ENCODE assay signal across 7 mouse cellular contexts in genomic region chr4:140539125-140539524, GRCm38 (mm10).
DNase-seq lines count a peak whose midpoint lies in the region; TF ChIP-seq lines count a peak whose summit lies in the region.

No protein-coding gene starts in this region.

- H3K36me3 ChIP-seq in C2C12 (ENCODE audit: control insufficient read depth, insufficient read depth) (peaks cover 24% of the 10 kb centered on the region), ES-E14 (ENCODE audit: control insufficient read depth, insufficient read depth, low read length, poor library complexity, severe bottlenecking) (peaks cover 11% of the 10 kb centered on the region; the same call in 1 of the 2 replicates)

- in situ Hi-C loops in ES-E14 (cut with MboI; ENCODE audit: low sequenced_read_pairs in 2 of 2, unreplicated experiment in 2 of 2) = no loop called here

- H3ac ChIP-seq in C2C12 (ENCODE audit: control insufficient read depth, insufficient read length, low read depth) = no peak overlapping the region

- no peak overlapping the region for H3K27ac ChIP-seq in ES-E14 (ENCODE audit: insufficient read depth, low read depth, low read length, poor library complexity, severe bottlenecking)
- no peak overlapping the region for H3K27ac ChIP-seq in gastrocnemius, adult 2 months

- peak; percentile 71 for TF ChIP-seq CTCF in C2C12 (IDR thresholded peaks at IDR 0.05; ENCODE audit: control insufficient read depth, insufficient read depth, insufficient read length)
- peak; percentile 78 for TF ChIP-seq CTCF in gastrocnemius, adult 2 months (IDR thresholded peaks at IDR 0.05)

- H3K9me3 ChIP-seq in ES-E14 (ENCODE audit: control insufficient read depth, insufficient read depth, low read depth, low read length) = no peaks in the 10 kb centered on the region

- H3K4me1 ChIP-seq in ES-E14 (ENCODE audit: control insufficient read depth in 2 of 2, insufficient read depth in 2 of 2, low read length in 2 of 2, poor library complexity in 1 of 2) = peaks cover 2 to 17% of the 10 kb centered on the region in 2 experiments; a peak in 1 of 4 replicates

- no peaks in the 10 kb centered on the region for H3K27me3 ChIP-seq in C2C12 (ENCODE audit: control insufficient read depth, insufficient read depth, insufficient read length)

- intact Hi-C loops in gastrocnemius, adult 2 months (cut with DNase I) = no loop called here

- H3K4me3 ChIP-seq in C2C12 (ENCODE audit: insufficient read depth, poor library complexity, severe bottlenecking) (no peak overlapping the region), ES-E14 (ENCODE audit: insufficient read depth in 1 of 2, low read depth in 1 of 2, low read length in 2 of 2, poor library complexity in 1 of 2, severe bottlenecking in 1 of 2) (no peak overlapping the region)
- H3K4me3 ChIP-seq in gastrocnemius, adult 2 months = no peak overlapping the region

- H3K79me2 ChIP-seq in C2C12 (ENCODE audit: control insufficient read depth, insufficient read depth) = peaks cover 11% of the 10 kb centered on the region

- no peak overlapping the region for H3K9ac ChIP-seq in ES-E14 (ENCODE audit: insufficient read depth, low read depth, low read length, poor library complexity, severe bottlenecking)

- DNase-seq in ES-E14 (ENCODE audit: low read depth, low spot score) = peak; percentile 58
- peak; percentile 87 to 92 for DNase-seq in cerebellum, postnatal 25 days
- DNase-seq in gastrocnemius, adult 2 months = peak; percentile 78
- peak; percentile 55 for DNase-seq in kidney, postnatal 14 days
- DNase-seq in lung, postnatal 25 days (ENCODE audit: low spot score) = peak; percentile 13
- DNase-seq in right cerebral cortex, postnatal 10 days (ENCODE audit: low spot score in 2 of 2) = peak; percentile 56 to 71

- no peaks in the 10 kb centered on the region for H3K79me3 ChIP-seq in C2C12 (ENCODE audit: low read depth)

TF ChIP-seq in C2C12, 6 proteins besides CTCF, POLR2A, EP300 and RAD21:
- no peak for TF ChIP-seq CEBPB (IDR thresholded peaks at IDR 0.05; ENCODE audit: low read depth)
- no peak for TF ChIP-seq MYOD1 (IDR thresholded peaks at IDR 0.05; ENCODE audit: control insufficient read depth, insufficient read length, low read depth)
- no peak for TF ChIP-seq MAX (IDR thresholded peaks at IDR 0.05)
- no peak for TF ChIP-seq MYOG (IDR thresholded peaks at IDR 0.05; ENCODE audit: control insufficient read depth, extremely low read depth, insufficient read length)
- no peak for TF ChIP-seq FOSL1 (IDR thresholded peaks at IDR 0.05; ENCODE audit: insufficient read depth, low read length, poor library complexity, severe bottlenecking)
- no peak for TF ChIP-seq USF1 (IDR thresholded peaks at IDR 0.05; ENCODE audit: low read depth)

TF ChIP-seq in ES-E14, 5 proteins besides CTCF, POLR2A, EP300 and RAD21:
- TF ChIP-seq HCFC1 (IDR thresholded peaks at IDR 0.05; ENCODE audit: borderline replicate concordance, insufficient read depth, low read length) (no peak), ZNF384 (IDR thresholded peaks at IDR 0.05; ENCODE audit: low read depth, low read length) (no peak), ZC3H11A (IDR thresholded peaks at IDR 0.05; ENCODE audit: borderline replicate concordance, low read depth, low read length) (peak; percentile 22; the same call in 1 of the 2 replicates), MAFK (IDR thresholded peaks at IDR 0.05; ENCODE audit: insufficient read depth, low read depth, low read length) (no peak)

Comparison
In these comparisons a context has a peak if more than half of its experiments do, and no peak if none do; other contexts are left out.
1. DNase-seq: peak in every context shown above with its lines; median percentile 90 in cerebellum, postnatal 25 days; 78 in gastrocnemius, adult 2 months; 64 in right cerebral cortex, postnatal 10 days; 58 in ES-E14; 55 in kidney, postnatal 14 days; 13 in lung, postnatal 25 days.